Mouse (Mus musculus) ES-Bruce4 (cell line): ENCODE measurements at regions not wholly inside any gene's neighbourhood (a gene's known extent, or its start where the extent isn't known, plus 50 kb on each side); places are given as distances from the start of the nearest gene placed in this dataset.

Experiments used
- CTCF ChIP-seq: IDR thresholded peaks from one replicate; pipeline ENCODE4 v1.8.1; 2011; ENCODE audit warnings: low read depth, low read length
- EP300 ChIP-seq: IDR thresholded peaks from 2 replicates; pipeline ENCODE4 v1.6.1; 2011; ENCODE audit warnings: low read depth, low read length; ENCODE audit not compliant: insufficient read depth
- POLR2A ChIP-seq: IDR thresholded peaks from one replicate; pipeline ENCODE4 v1.8.1; 2011; ENCODE audit warnings: low read length; ENCODE audit not compliant: insufficient read depth

GRCm38 (mm10) chr1:154296080-154296479 is 95.1 kb downstream of the Zfp648 start:
- TF ChIP-seq CTCF (no peak), POLR2A (no peak), EP300 (no peak)
